Mouse (Mus musculus) right cerebral cortex, postnatal 25 days (tissue): ENCODE data around the gene Axl.
"Not testable (repeated sequence)": the region's sequence is repeated elsewhere in the genome, so short reads cannot be mapped to it uniquely, and the experiment has no call there.

ENCODE experiments used
- DNase-seq: peaks from one replicate; pipeline ENCODE4 v3.0.0; 2022

The Axl gene

GRCm38 (mm10) chr7:25792966-25793365 is 4.5 kb upstream of the Axl start:
- DNase-seq = not testable (repeated sequence)

- DNase-seq = no peak
These were observed 2.1 kb upstream of the Axl start for GRCm38 (mm10) chr7:25790615-25791014.

GRCm38 (mm10) chr7:25789129-25789440 is 580 bp upstream of the Axl start:
- DNase-seq = no peak

GRCm38 (mm10) chr7:25787456-25788219 is 867 bp downstream of the Axl start:
- no peak for DNase-seq

- DNase-seq = no peak
These were observed 1.5 kb downstream of the Axl start for GRCm38 (mm10) chr7:25786974-25787373.

- DNase-seq = no peak
These were observed 2.8 kb downstream of the Axl start for GRCm38 (mm10) chr7:25785752-25786151.

- no peak for DNase-seq
These were observed 3.7 kb downstream of the Axl start for GRCm38 (mm10) chr7:25784808-25785207.

GRCm38 (mm10) chr7:25783746-25784145 is 4.8 kb downstream of the Axl start:
- no peak for DNase-seq

GRCm38 (mm10) chr7:25782744-25783143 is 5.8 kb downstream of the Axl start:
- no peak for DNase-seq

GRCm38 (mm10) chr7:25781937-25782610 is 6.4 kb downstream of the Axl start:
- DNase-seq = no peak

GRCm38 (mm10) chr7:25781321-25781936 is 7.1 kb downstream of the Axl start:
- DNase-seq = peak; percentile 38

GRCm38 (mm10) chr7:25780753-25781152 is 7.8 kb downstream of the Axl start:
- no peak for DNase-seq

GRCm38 (mm10) chr7:25780021-25780420 is 8.5 kb downstream of the Axl start:
- no peak for DNase-seq

GRCm38 (mm10) chr7:25768229-25768628 is 20.3 kb downstream of the Axl start:
- no peak for DNase-seq

- no peak for DNase-seq
These were observed 22.4 kb downstream of the Axl start for GRCm38 (mm10) chr7:25766108-25766507.

GRCm38 (mm10) chr7:25764221-25764620 is 24.3 kb downstream of the Axl start:
- DNase-seq = no peak

GRCm38 (mm10) chr7:25763678-25764077 is 24.8 kb downstream of the Axl start:
- no peak for DNase-seq

GRCm38 (mm10) chr7:25761354-25761753 is 27.2 kb downstream of the Axl start:
- DNase-seq = no peak

GRCm38 (mm10) chr7:25756011-25756410 is 32.5 kb downstream of the Axl start:
- peak; percentile 79 for DNase-seq

GRCm38 (mm10) chr7:25755468-25755833 is 33.1 kb downstream of the Axl start:
- DNase-seq = no peak

- DNase-seq = peak; percentile 99
These were observed 33.6 kb downstream of the Axl start, which contains the start of gene Hnrnpul1 for GRCm38 (mm10) chr7:25754738-25755467. TSS of gene Hnrnpul1 (minus strand) at chr7:25754757.

GRCm38 (mm10) chr7:25754439-25754737 is 34.1 kb downstream of the Axl start:
- DNase-seq = no peak

GRCm38 (mm10) chr7:25753643-25754438 is 34.7 kb downstream of the Axl start:
- peak; percentile 15 for DNase-seq
